Mouse (Mus musculus): ENCODE measurements around the gene Faap100. TPM values are rescaled to one million over a fixed set of nuclear protein-coding genes. Genes with fewer than 3 reads are reported as not detected.

Faap100 gene
- polyA plus RNA-seq, 1 experiment from 2014 or later, result 110 TPM

GRCm38 (mm10) chr11:120373820-120374586, 4.6 kb downstream of the Faap100 start:
- no peak overlapping the region for H3K4me3 ChIP-seq
- H3K9ac ChIP-seq, result no peak overlapping the region
- H3K27me3 ChIP-seq, result no peaks in the 10 kb centered on the region
- H3K4me1 ChIP-seq (replicated peaks), result peaks cover 32% of the 10 kb centered on the region
- H3K9me3 ChIP-seq, result no peaks in the 10 kb centered on the region
- no peak overlapping the region for H3K27ac ChIP-seq (replicated peaks)
- no peak for ATAC-seq (ENCODE audit: low FRiP score, low read depth)
- WGBS, result 86% methylated on average over 23 of the region's 23 CpGs
- peaks cover 52% of the 10 kb centered on the region for H3K36me3 ChIP-seq
- H3K4me2 ChIP-seq, result no peak overlapping the region

GRCm38 (mm10) chr11:120373025-120373424, 5.5 kb downstream of the Faap100 start:
- ATAC-seq (ENCODE audit: low FRiP score, low read depth), result no peak
- Histone ChIP-seq H3K36me3 (peaks cover 58% of the 10 kb centered on the region), H3K27me3 (no peaks in the 10 kb centered on the region), H3K27ac (replicated peaks) (no peak overlapping the region), H3K4me2 (no peak overlapping the region), H3K4me1 (replicated peaks) (peaks cover 28% of the 10 kb centered on the region), H3K9me3 (no peaks in the 10 kb centered on the region), H3K9ac (no peak overlapping the region), H3K4me3 (no peak overlapping the region)
- WGBS, result 64% methylated on average over 13 of the region's 13 CpGs

- no peak overlapping the region for H3K4me3 ChIP-seq
- no peaks in the 10 kb centered on the region for H3K27me3 ChIP-seq
- no peak overlapping the region for H3K4me2 ChIP-seq
- H3K4me1 ChIP-seq (replicated peaks), result peaks cover 21% of the 10 kb centered on the region
- peaks cover 41% of the 10 kb centered on the region for H3K36me3 ChIP-seq
- no peak overlapping the region for H3K27ac ChIP-seq (replicated peaks)
- no peak overlapping the region for H3K9ac ChIP-seq
- ATAC-seq (ENCODE audit: low FRiP score, low read depth), result peak; percentile 43; the same call in 1 of the 2 replicates
- 34% methylated on average over 8 of the region's 8 CpGs for WGBS
- H3K9me3 ChIP-seq, result no peaks in the 10 kb centered on the region
Measured at GRCm38 (mm10) chr11:120369656-120370055, 8.9 kb downstream of the Faap100 start.

GRCm38 (mm10) chr11:120366443-120367027, 12.0 kb downstream of the Faap100 start:
- peaks cover 14% of the 10 kb centered on the region for H3K36me3 ChIP-seq
- H3K4me3 ChIP-seq, result no peak overlapping the region
- peak overlapping the region; percentile 51; the same call in 1 of the 2 replicates for H3K27ac ChIP-seq (replicated peaks)
- H3K9me3 ChIP-seq, result no peaks in the 10 kb centered on the region
- 34% methylated on average over 7 of the region's 7 CpGs for WGBS
- no peaks in the 10 kb centered on the region for H3K27me3 ChIP-seq
- H3K4me1 ChIP-seq (replicated peaks), result peaks cover 21% of the 10 kb centered on the region
- H3K4me2 ChIP-seq, result no peak overlapping the region
- ATAC-seq (ENCODE audit: low FRiP score, low read depth), result no peak
- 0 out of 2 replicates have a peak overlapping the region, but pooled peaks have one; percentile 2 for H3K9ac ChIP-seq

GRCm38 (mm10) chr11:120362891-120363290, 15.7 kb downstream of the Faap100 start:
- H3K9me3 ChIP-seq, result no peaks in the 10 kb centered on the region
- H3K27me3 ChIP-seq, result no peaks in the 10 kb centered on the region
- ATAC-seq (ENCODE audit: low FRiP score, low read depth), result no peak
- H3K4me1 ChIP-seq (replicated peaks), result peaks cover 46% of the 10 kb centered on the region
- WGBS, result 89% methylated on average over 6 of the region's 6 CpGs
- no peak overlapping the region for H3K9ac ChIP-seq
- H3K27ac ChIP-seq (replicated peaks), result no peak overlapping the region
- H3K36me3 ChIP-seq, result no peaks in the 10 kb centered on the region
- no peak overlapping the region for H3K4me3 ChIP-seq
- no peak overlapping the region for H3K4me2 ChIP-seq

GRCm38 (mm10) chr11:120361295-120361694, 17.3 kb downstream of the Faap100 start, which contains the start of gene Fscn2:
TSS of gene Fscn2 (plus strand) at chr11:120361534.
- Histone ChIP-seq H3K36me3 (no peaks in the 10 kb centered on the region), H3K4me3 (no peak within 1 kb of the TSS), H3K9me3 (no peaks in the 10 kb centered on the region), H3K27ac (replicated peaks) (no peak within 1 kb of the TSS), H3K9ac (no peak within 1 kb of the TSS), H3K27me3 (no peaks in the 10 kb centered on the region), H3K4me1 (replicated peaks) (peaks cover 47% of the 10 kb centered on the region), H3K4me2 (no peak within 1 kb of the TSS)
- WGBS, result 76% methylated on average over 10 of the region's 10 CpGs
- no peak for ATAC-seq (ENCODE audit: low FRiP score, low read depth)

- Histone ChIP-seq H3K9ac (no peak overlapping the region), H3K27ac (replicated peaks) (no peak overlapping the region), H3K27me3 (no peaks in the 10 kb centered on the region), H3K4me1 (replicated peaks) (peaks cover 41% of the 10 kb centered on the region), H3K4me3 (no peak overlapping the region), H3K36me3 (no peaks in the 10 kb centered on the region), H3K4me2 (no peak overlapping the region), H3K9me3 (no peaks in the 10 kb centered on the region)
- WGBS, result 78% methylated on average over 5 of the region's 5 CpGs
- no peak for ATAC-seq (ENCODE audit: low FRiP score, low read depth)
Measured at GRCm38 (mm10) chr11:120360755-120361154, 17.8 kb downstream of the Faap100 start.

GRCm38 (mm10) chr11:120360062-120360461, 18.5 kb downstream of the Faap100 start:
- no peak for ATAC-seq (ENCODE audit: low FRiP score, low read depth)
- no peak overlapping the region for H3K4me2 ChIP-seq
- 47% methylated on average over 8 of the region's 8 CpGs for WGBS
- no peaks in the 10 kb centered on the region for H3K36me3 ChIP-seq
- H3K4me1 ChIP-seq (replicated peaks), result peaks cover 38% of the 10 kb centered on the region
- H3K27ac ChIP-seq (replicated peaks), result no peak overlapping the region
- no peak overlapping the region for H3K4me3 ChIP-seq
- H3K27me3 ChIP-seq, result no peaks in the 10 kb centered on the region
- no peaks in the 10 kb centered on the region for H3K9me3 ChIP-seq
- no peak overlapping the region for H3K9ac ChIP-seq

- H3K27ac ChIP-seq (replicated peaks), result 0 out of 2 replicates have a peak overlapping the region, but pooled peaks have one; percentile 88
- no peak overlapping the region for H3K9ac ChIP-seq
- WGBS, result 64% methylated on average over 6 of the region's 6 CpGs
- H3K4me3 ChIP-seq, result no peak overlapping the region
- H3K27me3 ChIP-seq, result no peaks in the 10 kb centered on the region
- no peaks in the 10 kb centered on the region for H3K36me3 ChIP-seq
- H3K4me2 ChIP-seq, result no peak overlapping the region
- H3K4me1 ChIP-seq (replicated peaks), result peaks cover 38% of the 10 kb centered on the region
- no peak for ATAC-seq (ENCODE audit: low FRiP score, low read depth)
- H3K9me3 ChIP-seq, result no peaks in the 10 kb centered on the region
Measured at GRCm38 (mm10) chr11:120359391-120359790, 19.2 kb downstream of the Faap100 start.

- Histone ChIP-seq H3K27me3 (no peaks in the 10 kb centered on the region), H3K9me3 (no peaks in the 10 kb centered on the region), H3K27ac (replicated peaks) (peak overlapping the region; percentile 88), H3K36me3 (no peaks in the 10 kb centered on the region), H3K9ac (0 out of 2 replicates have a peak overlapping the region, but pooled peaks have one; percentile 1), H3K4me1 (replicated peaks) (peaks cover 48% of the 10 kb centered on the region), H3K4me3 (no peak overlapping the region), H3K4me2 (peak overlapping the region; percentile 44)
- WGBS, result 4% methylated on average over 10 of the region's 10 CpGs
- peak; percentile 84 for ATAC-seq (ENCODE audit: low FRiP score, low read depth)
Measured at GRCm38 (mm10) chr11:120357791-120358401, 20.7 kb downstream of the Faap100 start.

- no peak for ATAC-seq (ENCODE audit: low FRiP score, low read depth)
- Histone ChIP-seq H3K4me3 (no peak overlapping the region), H3K9ac (no peak overlapping the region), H3K36me3 (no peaks in the 10 kb centered on the region), H3K9me3 (no peaks in the 10 kb centered on the region), H3K27me3 (no peaks in the 10 kb centered on the region), H3K4me1 (replicated peaks) (peaks cover 57% of the 10 kb centered on the region), H3K4me2 (no peak overlapping the region), H3K27ac (replicated peaks) (no peak overlapping the region)
- WGBS, result 91% methylated on average over 4 of the region's 4 CpGs
Measured at GRCm38 (mm10) chr11:120356900-120357299, 21.7 kb downstream of the Faap100 start.

GRCm38 (mm10) chr11:120356319-120356840, 22.2 kb downstream of the Faap100 start:
- no peak overlapping the region for H3K4me3 ChIP-seq
- H3K27ac ChIP-seq (replicated peaks), result no peak overlapping the region
- no peak overlapping the region for H3K9ac ChIP-seq
- H3K4me2 ChIP-seq, result no peak overlapping the region
- no peaks in the 10 kb centered on the region for H3K36me3 ChIP-seq
- no peak for ATAC-seq (ENCODE audit: low FRiP score, low read depth)
- H3K4me1 ChIP-seq (replicated peaks), result peaks cover 62% of the 10 kb centered on the region
- H3K9me3 ChIP-seq, result no peaks in the 10 kb centered on the region
- 86% methylated on average over 15 of the region's 15 CpGs for WGBS
- H3K27me3 ChIP-seq, result no peaks in the 10 kb centered on the region

Measured in hindbrain, embryonic 15.5 days (tissue).